Mouse (Mus musculus) right cerebral cortex, adult 18-20 months (tissue): ENCODE data around the gene Ptcd1.
"Not testable (repeated sequence)": the region's sequence is repeated elsewhere in the genome, so short reads cannot be mapped to it uniquely, and the experiment has no call there.

Experiments
- DNase-seq: peaks from one replicate; pipeline ENCODE4 v3.0.0; 2022; ENCODE audit warnings: mixed read lengths

The Ptcd1 gene

GRCm38 (mm10) chr5:145161361-145161760, 5.5 kb downstream of the Ptcd1 start:
- DNase-seq: no peak

GRCm38 (mm10) chr5:145152690-145153089, 14.2 kb downstream of the Ptcd1 start:
- DNase-seq: no peak

- no peak for DNase-seq
These were observed 17.6 kb downstream of the Ptcd1 start for GRCm38 (mm10) chr5:145149294-145149693.

DNA sequence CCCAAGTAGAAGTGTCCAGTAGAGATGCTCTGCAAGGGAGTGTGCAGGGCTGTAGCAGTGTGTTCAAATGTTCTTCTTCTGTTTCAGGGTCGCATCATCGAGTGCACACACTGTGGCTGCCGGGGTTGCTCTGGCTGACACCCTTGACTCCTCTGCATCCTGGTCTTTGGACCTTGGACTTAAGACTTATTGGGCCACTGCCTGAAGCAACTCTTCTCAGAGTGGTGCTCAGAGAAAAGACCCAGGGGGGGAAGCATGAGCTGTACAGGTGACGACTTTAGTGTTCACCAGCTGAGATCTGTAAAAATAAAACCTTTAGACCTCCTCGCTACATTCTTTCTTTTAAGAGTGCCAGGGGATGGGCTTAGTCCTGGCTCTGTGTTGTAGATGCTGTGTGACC, 19.2 kb downstream of the Ptcd1 start:
- DNase-seq: no peak

- no peak for DNase-seq
These were observed 26.3 kb downstream of the Ptcd1 start for GRCm38 (mm10) chr5:145140611-145141010.

- peak; percentile 95 for DNase-seq
These were observed 27.1 kb downstream of the Ptcd1 start, which contains the start of the genes Pdap1 and Bud31 for GRCm38 (mm10) chr5:145139571-145140519. Gene Pdap1, minus strand, starts transcription at chr5:145140238. Gene Bud31, plus strand, starts transcription at chr5:145140362.

DNA sequence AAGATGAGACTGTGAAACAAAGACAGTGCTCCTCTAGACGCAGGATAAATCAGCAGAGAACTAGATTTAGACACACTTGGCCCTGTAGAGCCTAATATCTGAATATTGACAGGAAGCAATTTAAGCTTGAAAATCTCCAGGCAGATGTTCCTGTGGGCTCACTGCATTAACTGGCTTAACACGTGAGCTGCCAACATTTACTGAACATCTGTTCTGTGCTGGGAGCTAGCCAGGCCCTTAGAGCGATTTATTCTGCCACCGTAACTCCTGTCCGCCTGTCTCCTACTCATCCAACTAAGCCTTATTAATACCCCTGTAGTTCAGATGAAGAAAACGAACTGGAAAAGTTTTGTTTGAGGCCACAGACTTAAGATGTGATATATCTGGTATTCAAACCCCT, 28.1 kb downstream of the Ptcd1 start:
- DNase-seq: no peak

GRCm38 (mm10) chr5:145133275-145133674, 33.6 kb downstream of the Ptcd1 start:
- not testable (repeated sequence) for DNase-seq

GRCm38 (mm10) chr5:145130995-145131394, 35.9 kb downstream of the Ptcd1 start:
- no peak for DNase-seq

DNA sequence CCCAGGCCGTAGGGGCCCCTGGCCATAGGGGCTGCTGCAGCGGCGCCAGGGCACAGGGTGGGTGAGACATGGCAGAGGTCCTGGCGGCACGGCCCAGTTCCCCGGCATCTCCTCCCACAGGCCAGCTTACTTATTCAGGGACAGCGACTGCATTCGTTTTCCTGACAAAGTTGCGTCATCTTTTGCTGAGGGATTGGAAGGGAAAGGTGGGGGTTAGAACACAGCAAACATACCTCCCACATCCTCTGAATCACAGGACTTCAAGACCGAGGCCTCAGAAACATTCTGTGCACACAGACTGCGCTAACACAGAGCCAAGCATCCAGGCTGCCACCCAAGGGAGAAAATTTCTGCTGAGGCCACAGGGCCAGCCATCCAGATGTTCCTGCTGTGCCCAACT, 36.7 kb downstream of the Ptcd1 start:
- peak; percentile 83 for DNase-seq

- DNase-seq: peak; percentile 51
These were observed 37.1 kb downstream of the Ptcd1 start for GRCm38 (mm10) chr5:145129773-145130172.

GRCm38 (mm10) chr5:145129124-145129523, 37.8 kb downstream of the Ptcd1 start:
- no peak for DNase-seq

DNA sequence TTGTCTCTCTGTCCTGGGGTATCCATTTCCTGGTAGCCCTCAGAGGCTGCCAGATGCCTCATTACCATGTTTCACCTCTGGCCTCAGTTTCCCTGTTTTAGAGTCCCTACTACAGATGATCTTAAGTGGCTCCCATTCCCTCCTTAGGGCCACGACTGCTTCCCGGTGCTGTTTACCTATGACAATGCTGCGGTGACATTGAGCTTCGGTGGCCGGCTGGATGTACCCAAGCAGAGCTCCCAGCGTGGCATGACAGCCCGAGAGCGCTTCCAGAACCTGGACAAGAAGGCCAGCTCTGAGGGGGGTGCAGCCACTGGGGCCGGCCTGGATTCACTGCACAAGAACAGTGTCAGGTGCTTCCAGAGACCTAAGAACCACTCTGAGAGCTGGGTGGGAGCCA, 40.3 kb downstream of the Ptcd1 start:
- no peak for DNase-seq

- DNase-seq: no peak
These were observed 43.5 kb downstream of the Ptcd1 start for GRCm38 (mm10) chr5:145123396-145123795.

- DNase-seq: no peak
These were observed 46.0 kb downstream of the Ptcd1 start for GRCm38 (mm10) chr5:145120921-145121320.

GRCm38 (mm10) chr5:145119385-145119784, 47.5 kb downstream of the Ptcd1 start:
- DNase-seq: no peak

DNA sequence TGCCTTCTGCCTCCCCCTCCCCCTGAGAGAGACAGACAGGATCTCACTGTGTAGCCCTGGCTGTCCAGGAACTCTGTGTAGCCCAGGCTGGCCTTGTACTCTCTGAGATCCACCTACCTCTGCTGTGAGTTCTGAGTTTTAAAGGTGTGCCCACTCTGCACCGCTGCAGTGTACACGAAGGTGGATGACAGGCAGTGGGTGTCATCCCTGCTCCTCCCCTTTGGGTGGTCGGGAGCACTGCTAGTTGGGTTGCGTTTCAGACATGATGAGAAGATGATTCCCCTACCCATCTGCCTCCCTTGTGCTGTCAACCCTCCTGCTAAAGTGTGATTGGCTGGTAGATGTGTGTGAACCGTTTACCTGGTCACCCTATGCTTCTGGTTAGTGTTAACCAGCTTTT, 48.4 kb downstream of the Ptcd1 start:
- no peak for DNase-seq

DNA sequence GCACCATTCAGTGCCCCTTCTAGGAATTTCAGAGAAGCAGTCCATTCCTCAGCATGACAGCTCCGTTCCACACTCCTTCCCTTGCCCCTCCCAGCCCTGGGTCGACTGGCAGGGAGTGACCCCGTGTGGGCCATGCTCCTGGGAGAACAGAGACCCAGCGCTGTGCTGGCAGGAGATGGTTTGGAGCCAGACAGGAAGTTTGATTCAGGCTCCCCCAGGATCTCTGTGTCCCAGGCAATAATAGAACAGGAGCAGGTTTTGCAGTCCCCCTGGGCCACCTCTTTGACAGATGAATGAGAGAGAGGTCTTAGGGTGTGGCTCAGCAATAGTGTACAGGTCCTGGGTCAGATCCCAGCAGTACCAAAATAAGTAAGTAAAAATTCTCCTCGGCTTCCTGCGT, 48.9 kb downstream of the Ptcd1 start:
- no peak for DNase-seq

GRCm38 (mm10) chr5:145116916-145117315, 50.0 kb downstream of the Ptcd1 start:
- DNase-seq: no peak

DNA sequence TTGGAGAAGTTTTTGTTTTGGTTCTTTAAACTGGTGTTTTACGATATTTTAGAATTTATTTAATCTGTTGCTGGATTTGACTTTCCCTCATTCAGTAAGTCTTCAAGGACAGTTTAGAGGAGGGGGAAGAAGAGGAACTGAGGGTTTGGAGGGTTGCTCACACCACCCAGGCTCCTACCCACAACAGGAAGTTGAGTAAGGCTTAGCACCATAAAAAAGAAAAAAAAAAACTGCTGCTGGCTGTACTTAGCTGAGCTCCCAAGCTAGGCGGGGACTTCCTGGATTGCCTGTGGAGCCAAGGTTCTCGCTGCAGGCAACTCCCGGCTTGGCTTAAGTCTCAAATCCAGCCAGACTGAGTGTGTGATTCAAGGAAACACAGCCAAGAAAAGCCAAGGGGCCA, 50.6 kb downstream of the Ptcd1 start:
- peak; percentile 38 for DNase-seq

GRCm38 (mm10) chr5:145115736-145116135, 51.2 kb downstream of the Ptcd1 start:
- DNase-seq: no peak

- peak; percentile 34 for DNase-seq
These were observed 52.1 kb downstream of the Ptcd1 start for GRCm38 (mm10) chr5:145114606-145115473.

- no peak for DNase-seq
These were observed 52.8 kb downstream of the Ptcd1 start, which contains the start of gene Arpc1b for GRCm38 (mm10) chr5:145114071-145114605. Gene Arpc1b, plus strand, starts transcription at chr5:145114215.
